Mouse (Mus musculus) intestine, postnatal 0 days (tissue): ENCODE results near the gene 4930438A08Rik. TPM values are rescaled to one million over a fixed set of nuclear protein-coding genes. Genes with fewer than 3 reads are reported as not detected.

Experiments
- ATAC-seq: fragments of 200-750 bp; cut with Nextera tagmentation; 2 replicates; pipeline ENCODE4 v1.8.0; 2017; ENCODE audit warnings: mild to moderate bottlenecking, moderate TSS enrichment, moderate library complexity
- H3K27ac ChIP-seq: fragments of 300-500 bp; sonication (generic); 2 replicates; pipeline ENCODE4 v1.5.1; 2014; ENCODE audit warnings: mild to moderate bottlenecking, low read depth, low read length, moderate library complexity
- H3K27me3 ChIP-seq: fragments of 300-500 bp; sonication (generic); replicated peaks from 2 replicates; pipeline ENCODE4 v1.6.1; 2014; ENCODE audit warnings: low read length, mixed read lengths; ENCODE audit not compliant: control insufficient read depth, insufficient read depth
- H3K36me3 ChIP-seq: fragments of 300-500 bp; sonication (generic); 2 replicates; pipeline ENCODE4 v1.6.1; 2014; ENCODE audit warnings: mild to moderate bottlenecking, moderate library complexity; ENCODE audit not compliant: control insufficient read depth, insufficient read depth
- H3K4me1 ChIP-seq: fragments of 300-500 bp; sonication (generic); replicated peaks from 2 replicates; pipeline ENCODE4 v1.6.1; 2014; ENCODE audit warnings: antibody characterized with exemption, low read length, mixed read lengths; ENCODE audit not compliant: control insufficient read depth, insufficient read depth
- H3K4me2 ChIP-seq: fragments of 300-500 bp; sonication (generic); replicated peaks from 2 replicates; pipeline ENCODE4 v1.6.1; 2014; ENCODE audit warnings: low read depth, mild to moderate bottlenecking, moderate library complexity
- H3K4me3 ChIP-seq: fragments of 300-500 bp; sonication (generic); 2 replicates; pipeline ENCODE4 v1.5.1; 2014; ENCODE audit warnings: low read depth, low read length
- H3K9ac ChIP-seq: fragments of 300-500 bp; sonication (generic); 2 replicates; pipeline ENCODE4 v1.6.1; 2014; ENCODE audit warnings: mild to moderate bottlenecking, low read depth, low read length
- H3K9me3 ChIP-seq: fragments of 300-500 bp; sonication (generic); 2 replicates; pipeline ENCODE4 v1.6.1; 2016; ENCODE audit warnings: mixed run types; ENCODE audit not compliant: control insufficient read depth
- CTCF ChIP-seq: sonication (generic); IDR thresholded peaks from 2 replicates; pipeline ENCODE4 v1.5.1; 2016; ENCODE audit warnings: low read depth, mild to moderate bottlenecking, control low read depth, antibody characterized with exemption, moderate library complexity
- whole genome bisulfite sequencing: fragments of 180-500 bp; shearing (Covaris S2); extraction: QIAGEN DNeasy Blood & Tissue Kit; methylation state at CpG from one replicate; pipeline ENCODE4 v1.1.7; 2014; 5-methylcytosine and 5-hydroxymethylcytosine counted together
- polyA plus RNA-seq: library from polyadenylated mRNA; unstranded; fragments of >200 nt; fragmentation: Nextera tagmentation; extraction: Ambion mirVana; gene quantifications from 2 replicates; pipeline ENCODE4 v1.2.1, GENCODE M21; 2015

4930438A08Rik gene
- polyA plus RNA-seq, 1 experiment from 2014 or later: not detected

GRCm38 (mm10) chr11:58306860-58307308, 32.3 kb downstream of the 4930438A08Rik start, which contains the start of gene Zfp692:
TSS of gene Zfp692 (plus strand) at chr11:58307069.
- Histone ChIP-seq H3K9ac (peak within 1 kb of the TSS; percentile 46), H3K4me1 (peaks cover 14% of the 10 kb centered on the region), H3K4me2 (peak within 1 kb of the TSS; percentile 82), H3K9me3 (no peaks in the 10 kb centered on the region), H3K4me3 (peak within 1 kb of the TSS; percentile 41), H3K27me3 (no peaks in the 10 kb centered on the region), H3K27ac (peak within 1 kb of the TSS; percentile 79), H3K36me3 (peaks cover 10% of the 10 kb centered on the region; the same call in 1 of the 2 replicates)
- under 1% methylated on average over 34 of the region's 34 CpGs for WGBS
- TF ChIP-seq CTCF: no peak
- peak; percentile 46 for ATAC-seq

GRCm38 (mm10) chr11:58307411-58308080, 32.9 kb downstream of the 4930438A08Rik start:
- Histone ChIP-seq H3K4me3 (peak overlapping the region; percentile 41), H3K9ac (peak overlapping the region; percentile 46), H3K27ac (peak overlapping the region; percentile 79), H3K4me2 (peak overlapping the region; percentile 82), H3K27me3 (no peaks in the 10 kb centered on the region), H3K36me3 (peaks cover 10% of the 10 kb centered on the region; the same call in 1 of the 2 replicates), H3K9me3 (no peaks in the 10 kb centered on the region), H3K4me1 (peaks cover 14% of the 10 kb centered on the region)
- TF ChIP-seq CTCF: peak; percentile 59
- WGBS: under 1% methylated on average over 42 of the region's 42 CpGs
- ATAC-seq: peak; percentile 79

GRCm38 (mm10) chr11:58308661-58309060, 34.1 kb downstream of the 4930438A08Rik start:
- Histone ChIP-seq H3K4me2 (no peak overlapping the region), H3K4me3 (no peak overlapping the region), H3K36me3 (peaks cover 10% of the 10 kb centered on the region), H3K9me3 (no peaks in the 10 kb centered on the region), H3K4me1 (peaks cover 12% of the 10 kb centered on the region), H3K9ac (no peak overlapping the region), H3K27me3 (no peaks in the 10 kb centered on the region), H3K27ac (no peak overlapping the region)
- no peak for TF ChIP-seq CTCF
- no peak for ATAC-seq
- 90% methylated on average over 9 of the region's 9 CpGs for WGBS

GRCm38 (mm10) chr11:58314069-58314468, 39.5 kb downstream of the 4930438A08Rik start:
- Histone ChIP-seq H3K9ac (no peak overlapping the region), H3K27ac (no peak overlapping the region), H3K4me1 (no peaks in the 10 kb centered on the region), H3K4me3 (no peak overlapping the region), H3K4me2 (no peak overlapping the region), H3K9me3 (no peaks in the 10 kb centered on the region), H3K36me3 (peaks cover 46% of the 10 kb centered on the region), H3K27me3 (no peaks in the 10 kb centered on the region)
- 81% methylated on average over 6 of the region's 6 CpGs for WGBS
- no peak for ATAC-seq
- no peak for TF ChIP-seq CTCF

- Histone ChIP-seq H3K27ac (no peak overlapping the region), H3K9me3 (no peaks in the 10 kb centered on the region), H3K4me1 (no peaks in the 10 kb centered on the region), H3K27me3 (no peaks in the 10 kb centered on the region), H3K9ac (no peak overlapping the region), H3K36me3 (peaks cover 44% of the 10 kb centered on the region), H3K4me3 (no peak overlapping the region), H3K4me2 (no peak overlapping the region)
- WGBS: 93% methylated on average over 5 of the region's 5 CpGs
- ATAC-seq: no peak
- TF ChIP-seq CTCF: no peak
Measured at GRCm38 (mm10) chr11:58315536-58316168, 41.1 kb downstream of the 4930438A08Rik start.

GRCm38 (mm10) chr11:58316344-58316743, 41.7 kb downstream of the 4930438A08Rik start:
- Histone ChIP-seq H3K4me2 (no peak overlapping the region), H3K9ac (no peak overlapping the region)
- WGBS: 83% methylated on average over 17 of the region's 17 CpGs

More at GRCm38 (mm10) chr11:58316344-58316743, 41.7 kb downstream of the 4930438A08Rik start:
- no peaks in the 10 kb centered on the region for H3K27me3 ChIP-seq
- no peaks in the 10 kb centered on the region for H3K4me1 ChIP-seq
- TF ChIP-seq CTCF: no peak
- H3K27ac ChIP-seq: no peak overlapping the region
- H3K36me3 ChIP-seq: peaks cover 44% of the 10 kb centered on the region
- no peak overlapping the region for H3K4me3 ChIP-seq
- ATAC-seq: no peak
- no peaks in the 10 kb centered on the region for H3K9me3 ChIP-seq
